Mouse (Mus musculus): Measurements from ENCODE around the gene Usp40. TPM values are rescaled to one million over a fixed set of nuclear protein-coding genes. Genes with fewer than 3 reads are reported as not detected.

Usp40 gene
- polyA plus RNA-seq, 1 experiment: 16.7 TPM

- no peak for TF ChIP-seq POLR2A (IDR thresholded peaks at IDR 0.05; ENCODE audit: borderline replicate concordance, low read depth, low read length)
- TF ChIP-seq CTCF (IDR thresholded peaks at IDR 0.05; ENCODE audit: low read depth, low read length): no peak
- H3K4me1 ChIP-seq (ENCODE audit: control insufficient read depth, insufficient read depth, low read length): peaks cover 40% of the 10 kb centered on the region
- no peak overlapping the region for H3K27ac ChIP-seq (ENCODE audit: insufficient read depth, low read depth, low read length)
- H3K4me3 ChIP-seq (ENCODE audit: insufficient read depth, low read length): no peak overlapping the region
Measured at GRCm38 (mm10) chr1:87902186-87902585, 106.2 kb downstream of the Usp40 start.

GRCm38 (mm10) chr1:87900979-87901378 lies 107.4 kb downstream of the Usp40 start:
- Histone ChIP-seq H3K4me3 (ENCODE audit: insufficient read depth, low read length) (no peak overlapping the region), H3K4me1 (ENCODE audit: control insufficient read depth, insufficient read depth, low read length) (peaks cover 42% of the 10 kb centered on the region), H3K27ac (ENCODE audit: insufficient read depth, low read depth, low read length) (peak overlapping the region; percentile 50)
- no peak for TF ChIP-seq CTCF (IDR thresholded peaks at IDR 0.05; ENCODE audit: low read depth, low read length)
- TF ChIP-seq POLR2A (IDR thresholded peaks at IDR 0.05; ENCODE audit: borderline replicate concordance, low read depth, low read length): no peak

GRCm38 (mm10) chr1:87899701-87900100 lies 108.7 kb downstream of the Usp40 start:
- peaks cover 44% of the 10 kb centered on the region for H3K4me1 ChIP-seq (ENCODE audit: control insufficient read depth, insufficient read depth, low read length)
- no peak overlapping the region for H3K4me3 ChIP-seq (ENCODE audit: insufficient read depth, low read length)
- peak overlapping the region; percentile 22; the same call in 1 of the 2 replicates for H3K27ac ChIP-seq (ENCODE audit: insufficient read depth, low read depth, low read length)
- no peak for TF ChIP-seq CTCF (IDR thresholded peaks at IDR 0.05; ENCODE audit: low read depth, low read length)
- TF ChIP-seq POLR2A (IDR thresholded peaks at IDR 0.05; ENCODE audit: borderline replicate concordance, low read depth, low read length): no peak

- Histone ChIP-seq H3K4me1 (ENCODE audit: control insufficient read depth, insufficient read depth, low read length) (peaks cover 58% of the 10 kb centered on the region), H3K27ac (ENCODE audit: insufficient read depth, low read depth, low read length) (no peak overlapping the region), H3K4me3 (ENCODE audit: insufficient read depth, low read length) (no peak overlapping the region)
- no peak for TF ChIP-seq POLR2A (IDR thresholded peaks at IDR 0.05; ENCODE audit: borderline replicate concordance, low read depth, low read length)
- TF ChIP-seq CTCF (IDR thresholded peaks at IDR 0.05; ENCODE audit: low read depth, low read length): no peak
Measured at GRCm38 (mm10) chr1:87896921-87897320, 111.4 kb downstream of the Usp40 start.

Other genes with a start within 250 kb of the Usp40 start
- gene Sag, start 204.9 kb downstream of the Usp40 start, polyA plus RNA-seq (2012; ENCODE audit: insufficient read depth, insufficient read length, missing spikeins): 0.93 and 1.2 TPM in 2 replicates
- 91.0 and 100 TPM in 2 replicates for gene Dgkd, start 155.3 kb downstream of the Usp40 start, polyA plus RNA-seq (2012; ENCODE audit: insufficient read depth, insufficient read length, missing spikeins)
- not detected in 2 replicates for gene Ugt1a10, start 46.8 kb upstream of the Usp40 start, polyA plus RNA-seq (2012; ENCODE audit: insufficient read depth, insufficient read length, missing spikeins)
- gene Ugt1a9, start 62.2 kb upstream of the Usp40 start, polyA plus RNA-seq (2012; ENCODE audit: insufficient read depth, insufficient read length, missing spikeins): 5.6 TPM in 1 of 2 replicates, not detected in the other
- gene Ugt1a8, start 79.3 kb upstream of the Usp40 start, polyA plus RNA-seq (2012; ENCODE audit: insufficient read depth, insufficient read length, missing spikeins): 8.3 TPM in 1 of 2 replicates, not detected in the other
- 130 and 184 TPM in 2 replicates for gene Ugt1a7c, start 86.5 kb upstream of the Usp40 start, polyA plus RNA-seq (2012; ENCODE audit: insufficient read depth, insufficient read length, missing spikeins)
- 23.8 and 25.2 TPM in 2 replicates for gene Ugt1a6b, start 94.7 kb upstream of the Usp40 start, polyA plus RNA-seq (2012; ENCODE audit: insufficient read depth, insufficient read length, missing spikeins)
- gene Ugt1a6a, start 126.3 kb upstream of the Usp40 start, polyA plus RNA-seq (2012; ENCODE audit: insufficient read depth, insufficient read length, missing spikeins): 34.0 and 62.4 TPM in 2 replicates
- 35.1 and 38.1 TPM in 2 replicates for gene Ugt1a5, start 157.5 kb upstream of the Usp40 start, polyA plus RNA-seq (2012; ENCODE audit: insufficient read depth, insufficient read length, missing spikeins)
- 10.9 and 11.5 TPM in 2 replicates for gene Ugt1a2, start 192.1 kb upstream of the Usp40 start, polyA plus RNA-seq (2012; ENCODE audit: insufficient read depth, insufficient read length, missing spikeins)
- not detected in 2 replicates for gene Dnajb3, start 197.2 kb upstream of the Usp40 start, polyA plus RNA-seq (2012; ENCODE audit: insufficient read depth, insufficient read length, missing spikeins)
- 12.7 and 19.4 TPM in 2 replicates for gene Ugt1a1, start 203.4 kb upstream of the Usp40 start, polyA plus RNA-seq (2012; ENCODE audit: insufficient read depth, insufficient read length, missing spikeins)
- gene Mroh2a, start 218.4 kb upstream of the Usp40 start, polyA plus RNA-seq (2012; ENCODE audit: insufficient read depth, insufficient read length, missing spikeins): 1.6 and 2.9 TPM in 2 replicates

Data from bone marrow macrophage, adult 2 months (primary cell).